Mouse (Mus musculus) WW6 (cell line): ENCODE data around the gene Magea6.
"Not testable (repeated sequence)": the region's sequence is repeated elsewhere in the genome, so short reads cannot be mapped to it uniquely, and the experiment has no call there.

Experiments
- DNase-seq: peaks from one replicate; pipeline ENCODE4 v3.0.0-alpha.2; 2013; ENCODE audit warnings: low read depth, low spot score

Magea6 gene

GRCm38 (mm10) chrX:154935887-154936286, at the start of gene Magea6:
Gene Magea6 (minus strand): TSS chrX:154935987.
- not testable (repeated sequence) for DNase-seq

GRCm38 (mm10) chrX:154949405-154949804, 13.6 kb upstream of the Magea6 start, which contains the start of gene Magea3:
Gene Magea3 (minus strand): TSS chrX:154949505.
- DNase-seq: not testable (repeated sequence)

- DNase-seq: not testable (repeated sequence)
Observed at GRCm38 (mm10) chrX:154890167-154890566, 45.6 kb downstream of the Magea6 start, which contains the start of gene Cldn34b1. Gene Cldn34b1 (minus strand): TSS chrX:154890267.
